Mouse (Mus musculus): ENCODE measurements at regions not wholly inside any gene's neighbourhood (a gene's known extent, or its start where the extent isn't known, plus 50 kb on each side); places are given as distances from the start of the nearest gene placed in this dataset.
A peak's percentile ranks its signal among the peaks of the same experiment; 100 is the strongest.

DNA sequence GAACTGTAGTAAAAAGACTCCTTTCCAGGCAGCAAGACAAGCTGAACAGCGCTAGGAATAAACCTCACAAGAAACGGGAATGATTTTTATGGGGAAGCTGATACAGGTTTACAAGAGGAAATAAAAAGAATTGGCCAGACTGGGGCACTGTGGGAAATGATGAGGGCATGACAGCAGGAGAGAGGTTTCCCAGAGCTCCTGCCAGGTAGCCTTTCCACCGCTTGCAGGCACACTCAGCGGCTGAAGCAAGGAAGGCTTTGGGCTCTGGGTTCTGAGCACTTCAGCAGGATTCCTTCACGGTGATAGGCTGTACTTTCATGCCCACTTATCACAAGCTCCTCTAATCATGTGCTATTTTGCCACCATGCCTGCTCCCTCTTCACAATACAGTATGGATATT lies 114.2 kb upstream of the Syt13 start:
- DNase-seq (ENCODE audit: low read depth, low spot score) = no peak

DNA sequence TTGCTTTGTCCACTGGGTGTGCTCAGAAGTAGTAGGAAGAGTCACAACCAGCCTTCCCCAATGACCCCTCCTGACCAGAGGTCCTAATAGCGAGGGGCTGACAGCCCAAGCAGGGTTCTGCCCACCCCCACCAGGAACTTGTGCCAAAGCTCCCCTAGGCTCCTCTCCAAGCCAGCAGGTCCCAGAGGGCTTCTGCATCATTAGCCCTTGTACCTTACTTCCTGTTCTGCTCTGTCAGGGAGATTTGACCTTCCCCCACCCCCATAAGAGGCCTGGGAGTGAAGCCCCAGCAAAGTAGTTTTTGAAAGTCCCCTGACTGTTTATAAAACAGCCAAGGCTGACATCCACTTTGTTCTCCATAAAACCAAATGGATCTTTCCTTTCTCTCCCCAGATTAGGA lies 110.0 kb upstream of the Syt13 start:
- no peak for DNase-seq (ENCODE audit: low read depth, low spot score)

DNA sequence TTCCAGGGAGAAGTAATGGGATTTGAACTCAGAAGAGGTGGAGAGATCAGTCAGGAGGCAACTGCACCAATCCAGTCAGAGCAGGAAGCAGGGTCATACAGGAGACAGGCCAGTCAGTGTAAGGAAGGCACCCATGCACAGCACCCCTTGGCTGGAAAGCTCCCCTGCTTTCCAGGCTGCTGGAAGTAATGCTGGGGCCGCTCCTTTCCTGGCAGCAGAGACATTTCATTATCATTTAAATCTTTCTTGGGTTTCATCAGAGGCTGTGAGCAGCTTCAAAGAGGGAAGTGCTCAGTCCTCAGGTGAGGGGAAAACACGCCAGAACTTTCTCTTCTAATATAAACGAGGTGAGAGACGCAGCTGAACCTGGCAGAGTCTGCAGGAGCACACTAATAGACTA lies 109.1 kb upstream of the Syt13 start:
- no peak for DNase-seq (ENCODE audit: low read depth, low spot score)

DNA sequence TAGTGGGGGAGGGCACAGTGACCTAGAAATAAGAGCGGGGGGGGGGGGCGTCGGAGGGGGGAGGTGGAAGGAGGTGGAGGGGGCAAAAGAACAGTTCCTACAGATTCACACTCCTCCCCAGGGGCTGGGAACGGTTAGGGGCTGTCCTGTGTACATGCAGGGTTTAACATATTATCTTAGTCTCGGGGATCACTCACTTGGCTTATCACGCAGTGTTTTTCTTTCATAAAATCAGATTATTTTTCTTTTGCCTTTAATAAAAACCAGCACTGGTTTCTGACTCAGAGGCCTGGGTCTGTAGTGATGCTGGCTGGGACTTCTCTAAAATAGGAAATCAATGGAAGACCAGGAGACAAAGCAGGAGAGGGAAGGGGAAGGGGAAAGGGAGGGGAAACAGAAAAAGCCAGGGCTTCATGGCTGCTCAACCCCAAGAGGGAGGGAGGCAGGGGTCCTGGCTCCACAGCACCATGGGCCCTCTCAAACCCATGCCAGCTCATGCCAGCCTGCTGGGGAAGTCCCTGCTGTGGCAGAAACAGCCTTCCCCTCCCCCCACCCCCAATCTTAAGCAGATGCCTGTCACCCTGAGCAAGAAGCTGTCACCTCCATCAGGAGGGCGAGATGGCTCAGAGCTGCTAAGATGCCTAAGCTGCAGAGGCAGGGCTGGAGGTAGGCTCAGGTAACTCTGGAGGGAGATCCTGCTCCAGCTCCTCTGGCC lies 108.3 kb upstream of the Syt13 start:
- DNase-seq (ENCODE audit: low read depth, low spot score) = no peak

DNA sequence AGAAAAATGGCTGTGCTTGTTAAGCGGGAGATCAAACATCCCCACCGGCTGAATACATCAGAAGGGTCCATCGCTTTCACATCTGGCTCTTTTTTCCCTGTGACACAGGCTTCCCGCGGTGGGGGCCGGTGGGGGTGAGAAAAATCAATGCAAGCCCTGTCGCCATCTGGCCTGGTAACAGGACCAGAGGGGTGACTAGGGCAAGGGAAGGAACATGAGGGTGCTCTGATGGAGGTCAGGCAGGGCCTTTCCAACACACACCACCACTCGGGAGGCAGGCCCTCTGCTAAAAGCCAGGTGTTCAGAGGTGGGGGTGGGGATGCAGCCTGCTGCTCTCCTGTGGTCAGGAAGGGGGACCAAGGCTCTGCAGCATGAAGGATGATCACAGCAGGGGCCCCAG lies 107.5 kb upstream of the Syt13 start:
- no peak for DNase-seq (ENCODE audit: low read depth, low spot score)

DNA sequence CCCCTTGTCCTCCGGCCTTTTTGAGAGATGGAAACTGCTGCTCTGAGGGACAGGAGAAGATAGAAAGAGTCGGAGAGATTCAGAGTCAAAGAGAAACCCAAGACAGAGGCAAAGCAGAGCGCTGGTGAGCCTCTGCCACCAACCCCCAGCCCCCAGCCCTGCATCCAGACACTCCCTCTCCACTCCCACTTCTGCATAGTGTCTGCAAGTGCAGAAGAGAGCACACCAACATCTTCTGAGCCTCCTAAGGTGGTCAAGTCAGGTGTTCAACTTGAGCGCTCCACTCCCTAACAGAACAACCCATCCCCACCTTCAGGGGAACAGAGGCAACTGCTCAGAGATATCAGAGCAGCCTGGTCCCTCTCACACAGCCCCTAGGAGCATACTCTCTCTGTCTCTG lies 106.8 kb upstream of the Syt13 start:
- no peak for DNase-seq (ENCODE audit: low read depth, low spot score)

DNA sequence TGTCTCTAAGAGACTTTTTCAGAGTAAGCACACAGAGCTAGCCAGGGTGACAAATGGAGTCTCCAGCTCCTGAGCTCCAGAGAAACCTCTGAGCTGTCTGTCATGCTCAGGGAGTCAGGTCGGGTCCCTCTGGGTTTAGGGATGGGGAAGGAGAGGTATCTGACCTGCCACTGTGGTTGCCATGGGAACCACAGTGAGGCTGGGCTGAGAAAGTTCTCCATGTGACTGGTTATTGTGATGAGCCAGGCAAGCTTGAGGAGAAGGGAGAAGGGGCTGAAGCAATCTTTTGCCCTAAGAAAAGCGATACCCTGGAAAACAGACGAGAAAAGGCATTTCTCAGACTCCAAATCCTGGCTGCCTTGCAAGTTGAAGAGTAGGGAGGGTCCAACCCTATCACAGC lies 105.7 kb upstream of the Syt13 start:
- DNase-seq (ENCODE audit: low read depth, low spot score) = peak; percentile 17

DNA sequence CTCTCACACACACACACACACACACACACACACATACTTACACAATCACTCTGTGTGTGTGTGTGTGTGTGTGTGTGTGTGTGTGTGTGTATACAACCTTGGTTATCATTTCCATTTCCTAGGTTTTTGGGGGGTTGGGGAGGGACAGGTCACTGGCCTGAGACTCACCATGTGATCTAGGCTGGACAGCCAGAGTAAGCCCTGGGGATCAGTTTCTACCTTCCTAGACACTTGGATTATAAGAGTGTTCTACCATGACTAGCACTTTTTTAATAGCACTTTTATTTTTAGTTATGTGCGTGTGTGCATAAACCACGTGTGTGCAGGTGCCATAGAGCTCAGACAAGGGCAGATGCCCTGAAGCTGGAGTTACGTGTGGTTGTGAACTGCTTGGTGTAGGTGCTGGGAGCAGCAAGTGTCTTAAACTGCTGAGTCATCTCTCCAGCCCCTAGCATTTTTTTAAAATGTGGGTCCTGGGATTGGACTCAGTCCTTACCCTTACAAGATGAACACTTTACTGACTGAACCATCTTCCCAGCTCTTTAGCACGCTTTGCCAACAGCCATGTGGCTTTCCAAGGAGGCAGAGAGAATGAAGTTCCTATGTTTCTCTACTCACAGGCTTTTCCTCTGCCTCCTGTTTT lies 105.1 kb upstream of the Syt13 start:
- DNase-seq (ENCODE audit: low read depth, low spot score) = peak; percentile 39

DNA sequence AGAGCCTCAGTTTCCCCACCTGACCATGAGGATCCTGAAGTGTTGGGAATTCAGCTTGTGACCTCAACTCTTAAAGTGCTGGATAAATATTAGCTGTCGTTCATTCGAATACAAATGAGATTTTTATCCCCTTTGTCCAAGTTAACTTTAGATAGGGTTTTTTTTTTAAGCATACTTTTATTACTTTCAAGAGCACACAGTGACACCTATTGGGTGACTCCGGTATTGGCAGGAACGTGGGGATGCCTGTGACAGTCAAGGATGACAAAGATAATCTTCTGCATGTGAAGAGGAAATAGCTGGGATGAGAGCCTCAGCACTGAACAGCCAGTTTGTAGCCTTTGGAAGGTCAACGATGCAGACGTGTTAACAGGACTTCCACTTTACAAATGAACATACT lies 103.9 kb upstream of the Syt13 start:
- DNase-seq (ENCODE audit: low read depth, low spot score) = peak; percentile 87

DNA sequence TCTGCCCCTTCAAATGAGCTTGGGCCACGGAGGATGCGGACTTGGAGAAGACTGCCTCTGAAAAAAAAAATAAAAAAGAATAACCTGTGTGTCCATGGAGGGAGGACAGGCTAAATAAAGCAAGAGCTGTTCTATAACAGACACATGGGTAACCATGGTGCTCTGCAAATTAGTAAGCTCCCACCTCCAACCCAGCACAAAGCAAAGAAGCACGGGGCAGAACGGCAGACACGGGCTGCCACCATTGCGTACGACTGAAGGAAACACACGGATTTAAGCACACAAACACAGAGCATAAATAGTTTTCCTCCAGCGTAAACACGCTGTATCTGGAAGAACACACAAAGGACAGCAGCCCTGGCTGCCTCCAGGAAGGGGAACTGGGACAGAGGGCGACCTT lies 101.9 kb upstream of the Syt13 start:
- DNase-seq (ENCODE audit: low read depth, low spot score) = no peak

DNA sequence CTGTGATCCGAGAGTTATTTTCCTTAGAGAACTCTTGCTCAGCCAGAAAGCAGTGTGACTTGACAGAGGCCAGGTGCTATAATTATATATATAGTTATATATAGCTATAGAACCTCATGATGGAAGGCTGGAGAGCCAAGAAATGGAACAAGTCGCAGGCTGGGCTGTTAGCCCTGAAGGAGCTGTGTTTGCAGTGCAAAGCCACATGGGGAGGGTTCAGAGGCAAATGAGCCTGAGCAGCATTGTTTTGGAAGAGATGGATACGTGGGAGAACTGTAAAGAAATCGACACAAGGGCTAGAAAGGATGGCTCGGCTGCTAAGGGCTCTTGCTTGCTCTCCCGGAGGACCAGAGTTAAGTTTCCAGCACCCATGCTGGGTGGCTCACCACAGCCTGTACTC lies 95.3 kb upstream of the Syt13 start:
- DNase-seq (ENCODE audit: low read depth, low spot score) = no peak

DNA sequence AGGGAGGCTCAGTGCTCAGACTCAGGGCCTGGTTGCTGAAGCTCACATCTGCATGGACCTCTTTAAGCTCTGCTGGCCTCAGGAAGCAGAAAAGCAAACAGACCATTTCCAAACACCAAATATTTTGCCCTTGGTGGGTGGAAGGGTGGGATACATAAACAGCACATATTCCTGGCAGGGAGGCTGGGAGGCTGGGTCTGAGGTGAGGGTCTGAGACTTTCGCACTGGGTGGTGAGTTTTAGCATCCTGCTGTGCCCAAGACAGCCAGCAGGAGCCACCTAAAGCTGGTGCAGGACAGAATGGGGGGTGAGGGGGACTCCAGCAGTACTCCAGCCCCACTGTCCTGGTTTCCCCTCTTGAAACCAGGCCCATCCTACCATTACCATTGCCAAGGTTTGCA lies 90.6 kb upstream of the Syt13 start:
- DNase-seq (ENCODE audit: low read depth, low spot score) = no peak

DNA sequence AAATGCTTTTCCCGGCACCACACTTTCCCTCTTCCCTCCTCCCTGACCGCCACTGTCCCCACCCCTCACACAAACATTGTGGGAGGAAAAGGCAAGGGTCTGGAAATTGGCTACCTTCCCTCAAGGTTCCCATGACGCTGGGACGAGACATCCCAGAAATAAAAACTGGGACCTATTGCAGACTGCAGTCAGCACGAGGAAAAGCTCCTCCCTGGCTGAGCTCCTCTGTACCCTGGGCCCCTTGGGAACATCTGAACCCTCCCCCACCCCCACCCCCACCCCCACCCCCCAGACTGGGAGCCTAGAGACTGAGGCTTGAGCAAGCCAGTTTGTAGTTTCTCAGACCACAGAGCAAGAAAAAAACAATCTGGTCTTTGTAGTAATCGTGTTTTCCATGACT lies 89.5 kb upstream of the Syt13 start:
- DNase-seq (ENCODE audit: low read depth, low spot score) = no peak

DNA sequence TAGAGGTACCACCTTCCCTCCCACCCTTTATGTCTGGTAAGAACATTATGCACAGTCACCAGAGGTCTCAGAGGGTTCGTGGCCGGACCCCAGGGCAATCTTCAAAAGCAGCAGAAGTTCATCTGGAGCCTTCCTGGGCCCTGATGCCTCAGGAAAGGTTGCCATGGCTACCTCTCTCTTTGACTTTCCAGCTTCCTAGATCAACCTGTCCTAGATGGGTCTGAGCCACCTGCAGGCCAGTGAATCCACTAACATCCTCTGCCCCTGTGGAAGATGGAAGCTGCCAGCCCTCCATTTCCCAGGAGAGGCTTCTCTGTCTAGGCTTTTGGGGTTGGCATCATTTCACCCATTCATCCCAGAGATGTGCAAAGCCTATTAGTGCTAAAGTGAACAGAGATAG lies 84.8 kb upstream of the Syt13 start:
- DNase-seq (ENCODE audit: low read depth, low spot score) = no peak

DNA sequence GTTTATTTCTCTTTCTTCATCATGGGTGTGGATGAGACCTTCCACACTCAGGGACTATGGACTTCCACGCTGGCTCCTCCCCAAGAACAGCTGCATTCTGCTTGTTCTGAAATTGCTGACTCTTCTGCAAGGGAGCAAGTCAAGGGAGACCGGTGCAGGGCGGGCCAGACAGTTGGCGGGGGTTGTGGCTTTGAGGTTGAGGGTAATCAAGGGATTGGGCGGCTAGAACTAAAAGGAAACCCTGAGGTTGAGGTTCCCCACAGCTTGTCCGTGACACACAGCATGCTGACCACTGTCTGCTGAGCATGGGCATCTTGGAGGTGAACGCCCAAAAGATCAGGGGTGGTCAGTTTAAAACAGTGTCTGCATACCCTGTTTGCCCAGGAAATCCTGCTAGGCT lies 83.1 kb upstream of the Syt13 start:
- no peak for DNase-seq (ENCODE audit: low read depth, low spot score)

DNA sequence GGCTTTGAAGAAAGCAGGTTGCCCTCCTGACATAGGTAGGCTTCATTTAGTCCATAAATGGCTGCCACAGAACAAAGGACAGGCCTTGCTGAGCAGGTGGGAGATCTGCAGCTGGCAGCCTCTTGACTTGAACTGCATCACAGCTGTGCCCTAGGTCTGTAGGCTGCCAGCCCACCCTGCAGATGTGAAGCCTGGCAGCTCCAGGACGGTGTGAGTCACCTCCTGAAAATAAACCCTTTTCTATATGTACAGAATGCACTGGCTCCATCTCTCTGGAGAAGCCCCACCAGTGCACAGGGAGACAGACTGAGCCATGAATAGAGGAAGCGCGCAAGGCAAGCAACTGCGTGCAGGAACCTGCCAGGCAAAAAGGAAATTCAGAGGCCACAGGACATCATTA lies 78.7 kb upstream of the Syt13 start:
- no peak for DNase-seq (ENCODE audit: low read depth, low spot score)

DNA sequence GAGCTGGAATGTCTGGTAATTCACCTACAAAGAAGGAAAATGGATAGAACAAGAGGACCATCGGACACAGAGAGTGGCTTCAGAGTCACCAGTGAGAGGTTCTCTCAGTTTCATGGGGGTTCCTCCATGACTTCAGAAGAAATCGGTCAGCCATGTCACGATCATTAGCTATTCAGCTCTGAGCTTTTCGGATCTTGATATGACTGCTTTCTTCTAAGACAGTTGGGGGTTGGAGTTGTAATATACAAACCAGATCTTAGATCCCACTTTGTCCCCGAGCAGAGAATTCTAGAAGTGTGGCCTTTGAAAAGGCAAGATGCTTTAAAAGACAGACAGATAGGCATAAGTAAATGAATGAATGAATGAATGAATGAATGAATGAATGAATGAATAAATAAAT lies 76.9 kb upstream of the Syt13 start:
- no peak for DNase-seq (ENCODE audit: low read depth, low spot score)

DNA sequence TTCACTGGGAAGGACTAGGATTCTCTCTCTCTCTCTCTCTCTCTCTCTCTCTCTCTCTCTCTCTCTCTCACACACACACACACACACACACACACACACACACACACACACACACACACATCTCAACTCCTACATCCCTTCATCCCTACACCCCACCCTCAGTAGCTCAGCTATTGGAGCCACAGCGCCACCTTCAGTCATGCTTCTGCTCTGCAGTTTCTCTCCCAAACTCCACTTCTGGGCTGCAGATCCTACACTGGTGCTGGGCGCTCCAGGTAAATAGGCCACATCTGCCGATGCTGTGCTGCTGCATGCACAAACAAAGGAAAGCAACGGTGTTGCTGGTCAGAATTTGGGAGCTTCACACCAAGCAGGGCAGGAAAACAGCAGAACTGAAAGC lies 74.9 kb upstream of the Syt13 start:
- DNase-seq (ENCODE audit: low read depth, low spot score) = peak; percentile 53

DNA sequence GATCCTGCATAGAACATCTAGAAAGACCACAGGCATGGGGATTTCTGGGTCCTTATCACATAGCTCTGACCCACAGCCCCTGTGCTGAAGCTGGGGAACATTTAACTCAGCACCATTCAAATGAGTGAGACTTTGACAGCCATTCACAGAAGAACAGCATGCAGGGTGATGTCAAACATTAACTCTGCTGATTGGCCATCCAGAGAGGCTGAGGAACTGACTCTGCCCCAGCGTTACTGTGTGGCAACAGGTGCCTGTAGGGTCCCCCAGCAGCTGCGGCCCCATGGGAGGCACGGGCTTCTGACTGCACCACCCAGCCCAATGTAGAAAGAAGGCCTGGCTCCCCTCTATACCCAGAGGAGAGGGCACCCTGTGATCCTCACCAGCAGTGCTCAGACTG lies 73.3 kb upstream of the Syt13 start:
- DNase-seq (ENCODE audit: low read depth, low spot score) = no peak

DNA sequence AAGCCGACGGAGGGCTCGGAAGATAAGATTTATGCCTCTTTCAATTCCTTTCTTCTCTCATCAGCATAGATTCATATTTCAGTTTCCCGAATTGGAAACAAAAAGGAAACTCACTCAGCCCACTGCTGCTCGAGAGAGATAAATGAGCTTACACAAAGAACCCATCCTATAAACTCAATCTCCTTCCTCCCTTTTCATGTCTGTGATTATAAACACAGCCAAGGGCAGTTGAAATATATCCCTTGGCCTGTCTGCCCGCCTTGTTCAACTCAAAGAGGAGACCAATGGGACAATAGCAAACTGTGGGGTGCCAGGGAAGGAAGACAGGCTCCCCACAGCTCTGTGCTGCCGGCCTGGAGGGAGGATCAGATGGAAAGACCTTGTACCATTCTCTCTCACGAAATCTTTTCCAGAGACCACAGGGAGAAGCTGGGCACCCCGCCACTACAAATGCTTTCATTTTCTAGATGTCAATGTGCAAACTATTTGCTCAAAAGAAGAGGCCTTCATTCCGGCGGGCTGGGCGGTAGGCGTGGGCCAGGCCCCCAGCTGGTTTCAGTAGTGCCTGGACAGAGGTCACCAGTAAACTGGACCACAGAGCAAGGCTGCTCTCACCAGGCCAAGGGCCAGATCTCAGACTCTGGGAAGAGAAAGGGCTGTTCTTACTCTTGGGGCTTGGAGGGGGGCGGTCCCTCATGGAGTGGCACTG lies 69.7 kb upstream of the Syt13 start:
- peak; percentile 13 for DNase-seq (ENCODE audit: low read depth, low spot score)

DNA sequence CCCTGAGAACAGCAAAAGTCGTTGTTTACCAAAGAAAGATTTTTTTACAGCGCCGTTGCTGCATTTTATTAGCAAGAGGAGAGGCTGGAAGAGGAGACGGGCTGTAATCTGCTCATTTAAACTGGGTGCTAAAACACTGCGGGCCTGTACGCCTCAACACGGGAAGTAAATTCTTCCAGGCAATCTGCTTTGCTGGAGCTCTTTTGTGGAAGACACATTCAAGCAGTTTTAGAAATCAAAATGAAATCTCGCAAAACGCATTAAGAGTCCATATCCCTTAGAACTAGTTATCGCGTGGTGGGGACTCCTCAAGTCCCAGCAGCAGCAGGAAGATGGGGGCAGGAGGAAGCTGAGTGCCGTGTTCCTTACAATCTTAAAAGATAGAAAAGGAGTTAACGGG lies 65.9 kb upstream of the Syt13 start:
- DNase-seq (ENCODE audit: low read depth, low spot score) = no peak

DNA sequence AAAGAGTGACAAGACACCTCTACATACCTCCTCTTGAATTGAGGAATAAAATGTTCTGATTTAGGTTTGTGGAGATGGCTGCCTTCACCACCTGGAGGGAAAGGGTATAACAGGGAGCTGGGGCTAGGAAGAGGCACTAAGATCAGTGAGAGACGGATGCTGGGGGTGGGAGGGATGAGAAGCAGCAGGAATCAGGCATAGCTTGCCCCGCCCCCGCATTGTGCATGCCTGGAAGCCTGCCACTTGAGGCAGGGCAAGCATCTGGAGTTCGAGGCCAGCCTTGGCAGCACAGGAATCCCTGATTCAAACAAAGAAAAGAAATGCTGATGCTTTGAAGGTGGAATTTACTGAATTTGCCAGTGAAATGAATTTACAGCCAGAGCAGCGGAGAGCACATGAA lies 63.6 kb upstream of the Syt13 start:
- no peak for DNase-seq (ENCODE audit: low read depth, low spot score)

DNA sequence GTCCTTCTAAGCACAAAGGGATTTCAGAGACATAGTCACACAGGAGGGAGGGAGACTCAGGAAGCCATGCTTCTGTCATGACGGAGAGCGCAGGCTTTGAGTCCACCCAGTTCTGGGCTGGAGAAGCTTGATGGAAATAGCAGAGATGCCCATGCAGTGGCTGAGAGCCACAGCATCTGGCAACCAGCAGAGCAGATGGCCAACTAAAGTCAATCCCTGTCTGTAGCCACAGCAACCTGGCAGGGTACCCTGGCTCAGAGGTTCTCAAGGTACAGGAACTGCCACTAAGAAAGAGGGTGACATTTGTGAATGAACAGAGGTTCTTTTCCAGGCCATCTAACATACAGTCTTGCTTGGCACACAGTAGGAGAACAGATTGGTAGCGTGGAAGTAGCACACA lies 61.7 kb upstream of the Syt13 start:
- DNase-seq (ENCODE audit: low read depth, low spot score) = no peak
